Mouse (Mus musculus): ENCODE results near the gene Olfr141. TPM values are rescaled to one million over a fixed set of nuclear protein-coding genes. Genes with fewer than 3 reads are reported as not detected.

The Olfr141 gene
- total RNA-seq (2023) = not detected

DNA sequence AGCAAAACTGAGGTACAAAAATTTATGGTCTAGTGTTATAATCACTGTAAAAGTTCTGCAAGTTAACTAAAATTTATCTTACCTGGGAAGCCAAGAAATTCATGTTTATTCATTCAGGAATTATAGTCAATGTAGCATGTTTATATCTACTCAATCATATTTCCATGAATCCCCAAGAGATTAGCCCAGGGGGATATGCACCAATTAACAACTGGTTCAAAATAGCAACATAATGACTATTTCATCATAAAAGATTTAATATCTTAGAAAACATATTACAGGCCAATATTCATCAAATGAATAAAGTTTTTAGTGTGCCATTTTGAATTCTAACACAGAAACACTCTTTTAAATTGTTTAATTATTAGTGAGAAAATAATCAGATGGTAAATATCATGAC is at the start of gene Olfr141:
TSS of gene Olfr141 (minus strand) at position 101 of the 400 bp plus-strand sequence.

DNA sequence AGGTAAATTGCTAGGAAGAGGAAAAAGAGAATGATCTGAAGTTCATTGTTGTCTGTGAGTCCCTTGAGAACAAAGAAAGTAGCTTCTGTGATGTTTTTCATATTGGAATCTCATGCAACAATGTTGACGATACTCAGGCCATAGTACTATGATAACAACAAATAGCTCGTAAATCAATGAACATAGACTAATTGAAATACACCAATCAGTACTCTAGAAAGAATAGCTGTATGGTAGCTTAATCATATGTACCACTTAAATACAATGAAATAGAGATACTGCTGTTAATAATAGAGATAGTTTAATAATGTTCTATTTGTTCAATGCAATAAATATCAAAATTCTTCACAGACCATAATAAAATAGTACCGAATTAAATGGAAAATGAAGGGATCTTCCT is 41.8 kb upstream of the Olfr141 start, which contains the start of gene Olfr1095:
TSS of gene Olfr1095 (minus strand) at position 101 of the 400 bp plus-strand sequence.

DNA sequence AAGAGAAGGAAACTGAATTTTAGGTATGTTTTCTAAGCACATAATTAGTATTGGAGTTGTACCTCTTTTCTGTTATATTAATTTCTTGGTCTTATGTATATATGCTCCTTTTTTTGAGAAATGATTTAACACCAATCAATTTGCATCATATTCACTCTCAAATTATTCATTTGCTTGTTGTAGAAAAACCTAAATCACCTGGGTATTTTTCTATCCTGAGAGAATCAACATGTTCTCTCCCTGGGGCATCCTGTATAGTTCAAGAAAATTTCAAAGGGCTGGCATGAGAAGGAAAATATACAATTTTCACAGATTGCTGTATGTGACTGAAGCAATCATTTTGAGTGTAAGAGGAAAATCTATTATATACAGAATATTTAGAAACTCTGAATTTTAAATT is 14.5 kb upstream of the Olfr141 start, which contains the start of gene Olfr1094:
TSS of gene Olfr1094 (plus strand) at position 301 of the 400 bp plus-strand sequence.

DNA sequence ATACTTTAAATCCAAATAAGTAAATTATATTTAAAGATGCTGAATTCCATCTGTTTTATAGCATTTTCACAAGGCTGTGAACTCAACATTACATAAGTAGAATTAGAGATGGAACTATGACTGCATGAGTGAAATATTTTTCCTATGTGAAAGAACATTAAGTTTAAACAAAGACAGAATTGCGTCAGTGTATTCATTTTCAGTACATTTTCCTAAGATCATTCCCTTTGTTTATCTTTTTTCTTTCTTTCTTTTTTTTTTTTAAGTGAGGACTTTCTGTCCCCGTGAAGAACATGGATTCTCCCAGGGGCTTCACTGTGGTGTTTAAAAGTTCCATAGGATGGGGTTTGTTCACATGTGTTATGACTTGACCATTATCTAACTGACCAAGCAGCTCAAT is 27.6 kb downstream of the Olfr141 start, which contains the start of gene Olfr1093:
TSS of gene Olfr1093 (plus strand) at position 301 of the 400 bp plus-strand sequence.

DNA sequence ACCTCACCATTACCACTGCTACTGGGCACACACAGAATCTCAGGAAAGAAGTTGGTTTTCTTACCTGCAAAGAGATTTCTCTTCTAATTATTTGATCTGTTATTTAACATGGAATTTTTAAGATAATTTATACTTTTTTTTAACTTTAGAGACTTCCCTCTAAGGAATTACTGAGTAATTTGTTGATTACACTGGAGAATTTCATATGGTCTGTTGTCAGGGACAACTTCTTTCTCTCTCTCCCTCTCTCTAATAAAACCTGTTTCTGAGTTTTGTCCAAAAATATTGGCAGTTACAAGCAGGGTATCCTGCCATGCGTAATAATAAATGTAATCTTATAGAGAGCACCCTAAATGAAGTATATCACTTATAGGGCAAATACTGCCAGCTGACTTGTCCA is 50.9 kb downstream of the Olfr141 start, which contains the start of gene Olfr1090:
TSS of gene Olfr1090 (minus strand) at position 101 of the 400 bp plus-strand sequence.

Other genes starting within 250 kb of the Olfr141 start
- gene Olfr1082, start 211.1 kb downstream of the Olfr141 start, total RNA-seq (2023) = not detected
- not detected for gene Olfr1084, start 170.3 kb downstream of the Olfr141 start, total RNA-seq (2023)
- not detected for gene Olfr1085, start 148.0 kb downstream of the Olfr141 start, total RNA-seq (2023)
- not detected for gene Olfr1086, start 129.9 kb downstream of the Olfr141 start, total RNA-seq (2023)
- gene Olfr1087, start 111.6 kb downstream of the Olfr141 start, total RNA-seq (2023) = not detected
- not detected for gene Olfr1089, start 76.3 kb downstream of the Olfr141 start, total RNA-seq (2023)
- not detected for gene Olfr1090, start 51.0 kb downstream of the Olfr141 start, total RNA-seq (2023)
- not detected for gene Olfr1093, start 27.5 kb downstream of the Olfr141 start, total RNA-seq (2023)
- not detected for gene Olfr1094, start 14.6 kb upstream of the Olfr141 start, total RNA-seq (2023)
- not detected for gene Olfr1095, start 41.7 kb upstream of the Olfr141 start, total RNA-seq (2023)
- not detected for gene Gm13723, start 64.8 kb upstream of the Olfr141 start, total RNA-seq (2023)
- gene Olfr1097, start 82.2 kb upstream of the Olfr141 start, total RNA-seq (2023) = not detected
- gene Olfr1098, start 114.5 kb upstream of the Olfr141 start, total RNA-seq (2023) = not detected
- not detected for gene Olfr1099, start 150.7 kb upstream of the Olfr141 start, total RNA-seq (2023)
- gene Olfr1100, start 169.9 kb upstream of the Olfr141 start, total RNA-seq (2023) = not detected
- not detected for gene Olfr1101, start 181.2 kb upstream of the Olfr141 start, total RNA-seq (2023)
- not detected for gene Olfr1102, start 188.4 kb upstream of the Olfr141 start, total RNA-seq (2023)
- gene Olfr1104, start 217.1 kb upstream of the Olfr141 start, total RNA-seq (2023) = not detected
- gene Olfr1105, start 226.5 kb upstream of the Olfr141 start, total RNA-seq (2023) = not detected
- not detected for gene Olfr1106, start 242.3 kb upstream of the Olfr141 start, total RNA-seq (2023)